Mouse (Mus musculus) cerebellum, adult 9-10 months (tissue): ENCODE data around the gene Gm36864.
A peak's percentile ranks its signal among the peaks of the same experiment; 100 is the strongest.
"Not testable (repeated sequence)": the region's sequence is repeated elsewhere in the genome, so short reads cannot be mapped to it uniquely, and the experiment has no call there.

ENCODE experiments used
- DNase-seq: peaks from one replicate; pipeline ENCODE4 v3.0.0; 2022

Gene Gm36864

DNA sequence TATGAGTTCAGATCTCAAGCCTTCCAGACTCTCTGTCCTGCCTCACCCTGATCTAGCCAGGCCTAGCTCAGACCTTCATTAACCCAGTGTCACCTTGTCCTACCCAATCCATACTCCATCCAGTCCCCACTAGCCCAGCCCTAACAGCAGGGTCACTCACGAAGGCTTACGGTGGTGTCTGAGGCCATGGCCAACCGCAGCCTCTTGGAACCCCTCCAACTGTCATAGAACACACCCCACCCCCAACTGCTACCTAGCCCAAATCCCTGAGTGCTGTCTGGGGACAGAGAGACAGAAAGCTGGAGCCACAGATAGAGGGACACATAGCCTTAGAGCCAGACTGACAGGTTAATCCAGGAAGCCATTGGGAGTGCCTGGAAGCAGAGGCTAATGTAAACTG lies at the start of gene Gm36864:
Gene Gm36864 (plus strand): TSS at position 269 of the 400 bp plus-strand sequence.
- DNase-seq = no peak

DNA sequence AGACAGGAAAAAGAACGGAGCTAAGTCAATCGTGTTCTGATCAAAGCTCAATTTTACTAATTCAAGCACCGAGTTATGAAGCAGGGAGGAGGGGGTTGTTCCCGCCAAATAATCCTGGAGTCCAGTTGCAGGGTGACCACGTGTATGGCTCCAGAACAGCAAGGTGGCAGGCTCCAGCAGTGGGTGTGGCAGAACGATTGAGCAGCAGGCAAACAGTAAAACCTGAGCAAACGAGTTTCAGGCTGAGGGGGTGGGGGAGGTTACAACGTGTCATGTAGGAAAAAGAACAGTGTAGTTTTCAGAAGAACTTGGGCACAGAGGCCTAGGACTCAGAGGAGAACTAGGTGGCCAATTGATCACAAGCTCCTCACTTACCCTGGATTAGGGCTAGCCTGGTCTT lies 49.5 kb upstream of the Gm36864 start:
- DNase-seq = not testable (repeated sequence)

DNA sequence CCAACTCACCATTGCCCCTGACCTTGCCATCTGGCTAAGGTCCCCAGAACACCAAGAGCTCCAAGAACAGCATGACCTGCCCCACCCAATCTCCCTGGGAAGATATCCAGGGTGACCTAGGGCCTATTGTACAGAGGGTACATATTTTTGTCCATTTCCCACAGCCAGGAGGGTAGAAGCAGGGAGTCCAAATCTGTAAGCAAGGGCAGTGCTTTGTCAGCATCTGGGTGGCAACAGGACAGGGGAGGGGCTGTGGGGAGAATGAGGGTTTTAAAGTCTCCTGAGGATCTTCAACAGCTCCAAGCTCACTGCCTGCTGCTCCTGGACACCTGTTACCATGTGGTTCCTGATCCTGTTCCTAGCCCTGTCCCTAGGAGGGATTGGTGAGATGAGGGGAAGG lies 48.0 kb upstream of the Gm36864 start, which contains the start of gene Klk1b24:
Gene Klk1b24 (plus strand): TSS at position 301 of the 400 bp plus-strand sequence.
- DNase-seq = not testable (repeated sequence)

DNA sequence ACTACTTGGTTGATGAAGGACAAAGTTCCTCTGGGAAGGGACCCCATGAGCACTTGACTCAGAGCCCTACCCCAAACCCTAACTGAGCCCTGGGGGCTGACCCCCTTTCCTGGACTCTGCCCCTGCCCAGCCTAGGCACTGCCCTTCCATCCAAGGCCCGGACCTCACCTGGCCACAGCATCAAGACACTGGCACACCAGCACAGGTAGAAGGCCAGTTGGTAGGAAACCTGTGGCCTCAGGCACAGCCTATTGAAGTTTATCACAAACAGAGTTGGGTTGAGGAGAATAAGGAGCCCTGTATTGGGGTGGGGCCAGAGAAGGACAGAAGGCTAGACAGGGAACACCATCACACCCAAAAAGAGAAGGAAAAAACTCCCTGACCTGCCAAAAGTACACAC lies 42.5 kb upstream of the Gm36864 start:
- not testable (repeated sequence) for DNase-seq

DNA sequence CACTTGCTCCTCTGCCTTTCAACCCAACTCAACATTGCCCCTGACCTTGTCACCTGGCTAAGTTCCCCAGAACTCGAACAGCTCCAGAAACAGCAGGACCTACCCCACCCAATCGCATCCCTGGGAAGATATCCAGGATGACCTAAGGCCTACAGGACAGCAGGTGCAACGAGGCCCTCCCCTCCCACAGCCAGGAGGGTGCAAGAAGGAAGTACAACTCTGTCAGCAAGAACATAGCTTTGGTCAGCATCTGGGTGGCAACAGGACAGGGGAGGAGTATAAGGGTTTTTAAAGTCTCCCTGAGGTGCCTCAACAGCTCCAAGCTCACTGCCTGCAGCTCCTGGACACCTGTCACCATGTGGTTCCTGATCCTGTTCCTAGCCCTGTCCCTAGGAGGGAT lies 38.1 kb upstream of the Gm36864 start, which contains the start of gene Klk1b3:
Gene Klk1b3 (plus strand): TSS at position 301 of the 400 bp plus-strand sequence.
- DNase-seq = no peak

- not testable (repeated sequence) for DNase-seq
These were observed 28.8 kb upstream of the Gm36864 start, which contains the start of gene Klk1b4 for GRCm38 (mm10) chr7:44207135-44207534. Klk1b4 (plus strand) TSS chr7:44207435.

GRCm38 (mm10) chr7:44208307-44208706 lies 27.7 kb upstream of the Gm36864 start:
- DNase-seq = no peak

DNA sequence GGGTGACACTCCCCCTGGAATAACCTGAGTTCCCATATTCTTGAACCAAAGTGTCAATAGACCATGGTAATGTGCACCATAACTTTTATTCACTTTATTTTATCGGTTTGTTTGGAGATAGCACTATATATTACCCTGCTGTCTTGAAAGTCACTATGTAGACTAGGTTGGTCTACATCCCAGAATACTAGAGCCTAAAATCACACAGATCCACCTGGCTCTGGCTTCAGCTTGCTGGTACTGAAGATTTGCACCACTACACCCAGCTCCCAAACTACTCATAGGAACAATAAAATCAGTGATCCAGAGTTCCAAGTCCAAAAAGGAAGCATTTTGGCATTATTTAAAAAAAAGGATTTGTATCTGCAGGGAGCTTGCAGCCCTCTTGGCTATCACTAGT lies 20.3 kb upstream of the Gm36864 start, which contains the start of gene Klk1b5:
Gene Klk1b5 (plus strand): TSS at position 301 of the 400 bp plus-strand sequence.
- no peak for DNase-seq

DNA sequence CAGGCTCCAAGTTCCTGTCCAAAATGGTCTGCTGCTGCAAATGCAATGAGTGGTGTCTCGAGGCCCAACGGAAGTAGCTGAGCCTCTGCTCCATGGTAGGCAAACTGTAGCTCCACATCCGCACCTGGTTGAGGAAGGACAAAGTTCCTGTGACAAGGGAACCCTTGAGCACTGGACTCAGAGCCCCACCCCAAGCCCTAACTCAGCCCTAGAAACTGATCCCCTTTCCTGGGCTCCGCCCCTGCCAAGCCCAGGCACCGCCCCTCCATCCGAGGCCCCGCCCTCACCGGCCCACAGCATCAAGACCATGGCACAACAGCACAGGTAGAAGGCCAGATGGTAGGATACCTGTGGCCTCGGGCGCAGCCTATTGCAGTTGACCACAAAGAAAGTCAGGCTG lies 14.4 kb upstream of the Gm36864 start:
- DNase-seq = not testable (repeated sequence)

DNA sequence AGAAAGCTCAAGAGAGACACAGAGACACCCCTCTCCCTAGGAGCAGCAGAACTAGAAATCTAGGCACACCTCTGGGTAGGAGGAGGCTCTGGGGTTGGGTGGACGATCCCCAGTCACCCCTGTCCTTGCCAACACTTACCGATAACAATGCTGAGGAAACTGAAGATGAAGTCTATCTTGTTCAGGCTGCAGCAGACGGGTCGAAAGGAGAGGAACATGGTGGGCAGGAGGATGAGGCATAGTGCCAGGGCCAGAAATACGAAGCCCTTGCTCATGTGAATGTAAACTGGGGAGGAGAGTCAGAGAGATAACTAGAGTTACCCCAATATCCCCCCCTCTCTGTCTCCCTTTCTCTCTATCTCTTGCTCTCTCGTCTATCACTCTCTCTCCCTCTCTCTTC lies 13.6 kb upstream of the Gm36864 start:
- DNase-seq = not testable (repeated sequence)

- no peak for DNase-seq
These were observed 10.9 kb upstream of the Gm36864 start, which contains the start of gene Klk1 for GRCm38 (mm10) chr7:44225076-44225475. Klk1 (plus strand) TSS chr7:44225360.

DNA sequence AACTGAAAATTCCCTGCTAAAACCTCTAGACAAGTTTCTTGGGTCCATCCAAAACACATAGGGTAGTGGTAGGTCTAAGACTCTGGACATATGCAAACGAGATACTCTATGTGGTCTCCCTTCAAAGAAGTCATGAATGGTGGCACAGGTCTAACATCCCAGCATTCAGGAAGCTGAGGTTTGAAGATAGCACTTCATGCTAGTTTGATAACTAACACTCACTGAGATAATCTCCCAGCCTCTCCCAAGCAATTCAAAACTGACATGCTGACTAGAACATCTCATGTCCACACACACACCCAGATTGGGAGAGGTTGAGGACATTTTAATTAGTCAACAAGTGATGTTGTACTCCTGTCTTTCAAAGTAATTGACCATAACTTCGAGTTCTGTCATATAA lies 3.9 kb downstream of the Gm36864 start:
- DNase-seq = no peak

DNA sequence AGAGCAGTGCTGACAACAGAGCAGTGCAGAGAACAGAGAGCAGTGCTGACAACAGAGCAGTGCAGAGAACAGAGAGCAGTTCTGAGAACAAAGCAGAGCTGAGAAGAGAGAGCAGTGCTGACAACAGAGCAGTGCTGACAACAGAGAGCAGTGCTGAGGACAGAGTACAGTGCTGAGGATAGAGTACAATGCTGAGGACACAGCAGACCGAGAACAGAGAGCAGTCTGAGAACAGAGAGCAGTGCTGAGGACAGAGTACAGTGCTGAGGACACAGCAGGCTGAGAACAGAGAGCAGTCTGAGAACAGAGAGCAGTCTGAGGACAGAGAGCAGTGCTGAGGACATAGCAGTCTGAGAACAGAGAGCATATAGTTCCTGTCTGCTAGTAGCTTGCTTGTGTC lies 4.7 kb downstream of the Gm36864 start:
- no peak for DNase-seq

GRCm38 (mm10) chr7:44241163-44241562 lies 5.2 kb downstream of the Gm36864 start:
- no peak for DNase-seq

GRCm38 (mm10) chr7:44244080-44244479 lies 8.1 kb downstream of the Gm36864 start:
- DNase-seq = no peak

GRCm38 (mm10) chr7:44246055-44246983 lies 10.3 kb downstream of the Gm36864 start, which contains the start of the genes 1700028J19Rik and 2410002F23Rik:
1700028J19Rik (minus strand) TSS chr7:44246695.
2410002F23Rik (plus strand) TSS chr7:44246722.
- peak; percentile 94 for DNase-seq

- peak; percentile 80 for DNase-seq
These were observed 11.1 kb downstream of the Gm36864 start for GRCm38 (mm10) chr7:44246984-44247470.

DNA sequence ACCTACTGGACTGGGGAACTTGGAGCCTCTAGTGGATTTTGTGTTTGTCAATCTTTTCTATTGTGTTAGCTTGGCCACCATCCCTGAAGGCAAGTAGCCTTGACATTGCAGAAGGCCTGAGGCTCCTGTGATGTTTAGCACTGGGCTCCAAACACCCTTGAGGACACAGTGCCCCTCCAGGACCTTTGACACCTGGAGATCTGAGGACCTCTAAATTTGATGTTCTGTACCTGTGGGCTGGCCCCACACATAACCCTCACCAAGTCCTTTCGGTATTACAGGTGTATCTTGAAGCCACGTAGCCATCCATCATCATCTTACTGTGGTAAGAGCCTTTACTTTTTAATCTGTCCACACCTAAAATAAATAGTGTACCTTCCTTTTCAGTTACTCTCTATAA lies 12.0 kb downstream of the Gm36864 start:
- DNase-seq = no peak

DNA sequence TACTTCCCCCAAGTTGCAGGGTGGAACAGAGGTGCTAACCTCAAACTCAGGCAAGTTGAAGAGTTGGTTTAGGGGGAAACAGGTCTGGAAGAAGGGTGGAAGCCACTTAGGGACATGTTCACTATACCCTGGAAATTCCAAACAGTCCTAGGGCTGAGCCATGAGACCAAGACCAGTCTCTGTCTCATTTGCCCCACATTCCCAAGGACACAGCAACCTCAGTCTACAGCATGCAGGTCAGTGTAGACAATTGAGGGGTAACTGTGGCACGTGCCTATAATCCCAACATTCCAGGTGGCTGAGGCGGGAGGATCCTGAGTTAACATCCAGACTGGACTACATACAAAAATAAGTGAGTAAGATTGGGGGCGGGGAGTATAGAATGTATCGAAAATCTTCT lies 13.3 kb downstream of the Gm36864 start:
- DNase-seq = no peak

- not testable (repeated sequence) for DNase-seq
These were observed 14.8 kb downstream of the Gm36864 start for GRCm38 (mm10) chr7:44250732-44251275.

- no peak for DNase-seq
These were observed 17.1 kb downstream of the Gm36864 start for GRCm38 (mm10) chr7:44253023-44253616.

GRCm38 (mm10) chr7:44254930-44255329 lies 19.0 kb downstream of the Gm36864 start:
- no peak for DNase-seq

DNA sequence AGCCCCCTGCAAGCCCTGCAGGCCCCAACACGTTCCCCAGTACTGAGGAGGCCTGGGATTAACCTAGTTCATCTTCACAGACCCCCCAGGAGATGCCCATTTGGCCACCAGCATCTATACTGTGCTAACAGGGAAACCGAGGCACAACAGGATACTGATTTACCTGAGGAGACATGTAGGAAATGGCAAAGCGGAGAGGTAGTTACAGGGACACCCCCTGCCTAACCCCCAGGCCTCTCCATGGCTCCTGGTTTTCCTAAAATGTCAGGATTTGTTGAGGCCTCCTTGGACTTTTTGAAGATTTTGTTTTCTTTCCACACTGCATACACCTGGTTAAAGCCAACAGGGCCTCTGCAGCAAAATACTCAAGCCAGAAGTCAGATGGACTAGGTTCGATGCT lies 21.3 kb downstream of the Gm36864 start, which contains the start of gene Acp4:
Gene Acp4 (minus strand): TSS at position 101 of the 400 bp plus-strand sequence.
- no peak for DNase-seq
